Mouse (Mus musculus): ENCODE results near the gene Tiam2.

Gene Tiam2

GRCm38 (mm10) chr17:3560534-3560933, 234.2 kb downstream of the Tiam2 start:
- no peak for DNase-seq (ENCODE audit: low read depth, low spot score)

GRCm38 (mm10) chr17:3562405-3562804, 236.0 kb downstream of the Tiam2 start:
- DNase-seq (ENCODE audit: low read depth, low spot score): no peak

GRCm38 (mm10) chr17:3570876-3571275, 244.5 kb downstream of the Tiam2 start:
- DNase-seq (ENCODE audit: low read depth, low spot score): peak; percentile 26

Data from retina, adult 2 months (tissue).